Mouse (Mus musculus) G1E (cell line): ENCODE measurements around the gene Sdsl. TPM values are rescaled to one million over a fixed set of nuclear protein-coding genes. Genes with fewer than 3 reads are reported as not detected.
A peak's percentile ranks its signal among the peaks of the same experiment; 100 is the strongest.

Source experiments
- ATAC-seq: 2 replicates; pipeline ENCODE4 v1.8.0; 2016; ENCODE audit warnings: mild to moderate bottlenecking; ENCODE audit not compliant: insufficient number of reproducible peaks, poor library complexity, low FRiP score, severe bottlenecking; ENCODE audit errors: extremely low read depth
- DNase-seq: peaks from one replicate; pipeline ENCODE4 v3.0.0; 2012; ENCODE audit warnings: low spot score
- H3K27me3 ChIP-seq: 2 replicates; pipeline ENCODE4 v1.6.1; 2012; ENCODE audit warnings: mild to moderate bottlenecking, low read length, inconsistent platforms; ENCODE audit not compliant: insufficient read depth
- H3K36me3 ChIP-seq: replicated peaks from 2 replicates; pipeline ENCODE3; 2012; ENCODE audit warnings: mild to moderate bottlenecking, inconsistent platforms
- H3K4me1 ChIP-seq: 2 replicates; pipeline ENCODE4 v1.6.1; 2012; ENCODE audit warnings: low read depth, low read length, inconsistent platforms, mixed read lengths; ENCODE audit not compliant: insufficient read depth
- H3K4me3 ChIP-seq: 2 replicates; pipeline ENCODE4 v1.5.1; 2012; ENCODE audit warnings: low read depth, mild to moderate bottlenecking, inconsistent platforms, low read length, moderate library complexity, mixed read lengths
- H3K9me3 ChIP-seq: replicated peaks from 2 replicates; pipeline ENCODE4 v1.6.1; 2012; ENCODE audit warnings: inconsistent platforms
- CTCF ChIP-seq: IDR thresholded peaks from 2 replicates; pipeline ENCODE4 v1.5.1; 2012; ENCODE audit warnings: low read depth, low read length, inconsistent platforms, mixed read lengths
- GATA1 ChIP-seq: IDR thresholded peaks from 2 replicates; pipeline ENCODE4 v1.6.1; 2012; ENCODE audit warnings: borderline replicate concordance, low read length, inconsistent platforms, mixed read lengths
- GATA2 ChIP-seq: IDR thresholded peaks from 2 replicates; pipeline ENCODE4 v1.6.1; 2012; ENCODE audit warnings: low read depth, low read length, inconsistent platforms, borderline replicate concordance
- POLR2AphosphoS5 ChIP-seq: IDR thresholded peaks from 2 replicates; pipeline ENCODE4 v1.6.1; 2012; ENCODE audit warnings: low read depth, low read length, inconsistent platforms; ENCODE audit not compliant: insufficient replicate concordance
- TAL1 ChIP-seq: conservative IDR thresholded peaks from 2 replicates; pipeline ENCODE4 v1.6.1; 2012; ENCODE audit warnings: low read depth, low read length, inconsistent platforms, mixed read lengths
- polyA plus RNA-seq: library from polyadenylated mRNA; stranded (reverse); fragments of >175 nt; gene quantifications from 2 replicates; pipeline ENCODE4 v1.2.3, GENCODE M21; 2012
- total RNA-seq, 2 experiments: library from RNA; stranded (forward) in 1 of 2; stranded (reverse) in 1 of 2; fragments of 200-1000 nt in 1 of 2; fragments of >200 nt in 1 of 2; fragmentation: Nextera tagmentation in 1 of 2; gene quantifications; 2 replicates each; pipeline ENCODE4 v1.2.3; 2014 to 2017

The Sdsl gene
- total and polyA plus RNA-seq, 3 experiments, result 0.98 to 1.6 TPM; not detected in 1

DNA sequence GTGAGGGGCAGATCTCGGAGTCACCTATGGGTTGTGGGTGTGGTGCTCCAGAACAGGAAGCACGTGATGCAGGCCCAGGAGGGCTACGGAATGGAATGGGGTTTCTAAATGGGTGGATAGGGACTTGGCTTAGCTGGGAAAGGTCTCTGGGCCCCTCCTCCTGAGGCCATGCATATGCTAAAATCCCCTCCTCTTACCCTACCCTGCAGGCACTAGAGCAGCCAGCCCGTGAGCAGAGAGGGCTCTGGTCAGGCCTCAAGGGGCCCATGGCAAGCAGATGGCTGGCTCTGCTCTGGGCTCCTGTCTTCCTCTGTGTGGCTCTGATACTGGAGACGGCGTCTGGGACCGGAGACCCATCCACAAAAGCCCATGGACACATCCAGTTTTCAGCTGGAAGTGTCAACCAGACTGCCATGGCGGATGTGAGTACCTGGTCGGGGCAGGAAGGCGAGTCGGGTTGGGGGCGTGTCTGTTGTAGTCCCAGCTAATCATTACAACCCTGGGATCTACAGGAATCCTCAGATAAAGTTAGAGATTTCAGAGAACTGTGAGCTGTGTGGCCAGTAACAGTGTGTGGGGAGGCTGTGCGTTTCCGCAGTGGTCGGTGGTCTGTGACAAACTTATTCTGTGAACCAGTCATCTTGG lies 40.4 kb upstream of the Sdsl start:
- TF ChIP-seq TAL1 (no peak), POLR2AphosphoS5 (no peak), GATA2 (no peak), CTCF (no peak), GATA1 (no peak)
- H3K9me3 ChIP-seq, result peaks cover 3% of the 10 kb centered on the region
- peaks cover 10% of the 10 kb centered on the region for H3K27me3 ChIP-seq
- peaks cover 67% of the 10 kb centered on the region for H3K4me1 ChIP-seq
- H3K36me3 ChIP-seq, result peaks cover 23% of the 10 kb centered on the region
- DNase-seq, result no peak
- H3K4me3 ChIP-seq, result no peak overlapping the region
- ATAC-seq, result no peak

DNA sequence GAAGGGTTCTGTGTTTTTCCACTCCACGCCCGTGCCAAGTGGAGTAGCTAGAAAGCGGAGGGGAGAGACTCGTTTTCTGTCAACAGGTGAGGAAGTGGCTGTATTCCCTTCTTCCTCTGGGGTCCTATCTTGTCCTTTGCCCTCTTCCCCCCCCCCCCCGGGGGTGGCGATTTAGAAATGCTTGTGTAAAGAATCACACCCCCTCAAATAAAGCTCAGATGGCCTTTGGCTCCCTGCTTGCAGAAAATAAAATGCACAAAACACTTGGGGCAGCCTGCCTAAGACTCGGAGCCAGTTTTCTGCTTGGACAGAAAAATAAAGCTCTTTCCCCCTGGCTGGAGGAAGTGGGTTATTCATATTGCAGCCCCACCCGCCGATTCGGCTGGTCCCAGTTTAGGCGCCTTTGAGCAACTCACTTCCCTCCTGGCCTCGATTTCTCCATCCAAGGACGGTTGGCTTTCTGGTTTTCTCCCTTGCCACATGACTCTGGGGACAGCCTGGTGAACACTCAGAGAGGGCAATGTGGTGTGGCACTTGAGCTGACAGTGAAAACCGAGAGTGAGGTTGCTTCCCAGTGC lies 39.1 kb upstream of the Sdsl start:
- Histone ChIP-seq H3K4me3 (peak overlapping the region; percentile 74), H3K4me1 (peaks cover 54% of the 10 kb centered on the region)
- no peak for ATAC-seq

DNA sequence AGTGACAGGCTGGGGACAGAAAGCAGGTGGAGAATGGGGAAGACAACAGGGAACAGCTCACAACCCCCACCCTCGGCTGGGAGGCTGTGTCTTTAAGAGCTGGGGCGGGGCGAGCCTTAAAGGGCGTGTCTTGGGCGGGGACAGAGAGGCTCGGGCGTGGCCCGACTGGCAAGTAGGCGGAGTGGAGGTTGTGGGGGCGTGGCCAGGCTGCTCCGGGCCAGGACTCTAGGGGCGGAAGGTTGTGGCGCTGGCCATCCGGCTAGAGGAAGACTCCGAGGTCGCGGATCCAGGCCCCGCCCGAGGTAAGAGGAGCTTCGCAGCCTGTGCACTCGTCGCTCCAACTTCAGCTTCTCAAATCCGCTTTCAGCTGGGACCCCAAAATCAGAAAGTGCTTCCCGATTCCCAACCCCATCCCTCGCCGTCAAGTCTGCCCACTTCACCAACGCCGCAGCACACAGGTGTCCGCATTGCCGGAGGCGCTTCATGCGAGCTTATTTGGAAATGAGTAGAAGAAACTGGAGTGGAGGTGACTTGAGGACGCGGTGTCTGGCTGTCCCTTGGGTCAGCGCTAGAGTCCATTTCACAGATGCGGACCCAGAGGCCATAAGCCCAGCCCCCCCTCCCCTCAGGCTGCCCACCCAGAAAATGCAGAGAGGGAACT lies 38.5 kb upstream of the Sdsl start, which contains the start of gene Slc8b1:
Slc8b1 (plus strand) TSS at position 187 of the 661 bp plus-strand sequence.
- H3K27me3 ChIP-seq, result peaks cover 19% of the 10 kb centered on the region
- DNase-seq (peak; percentile 79), ATAC-seq (peak; percentile 97)
- H3K4me3 ChIP-seq, result peak within 1 kb of the TSS; percentile 74
- peaks cover 3% of the 10 kb centered on the region for H3K9me3 ChIP-seq
- H3K4me1 ChIP-seq, result peaks cover 48% of the 10 kb centered on the region
- TF ChIP-seq CTCF, result no peak
- no peak for TF ChIP-seq POLR2AphosphoS5
- no peak for TF ChIP-seq GATA1
- no peak for TF ChIP-seq GATA2
- TF ChIP-seq TAL1, result no peak
- peaks cover 15% of the 10 kb centered on the region for H3K36me3 ChIP-seq

More for the DNA sequence above, 39.1 kb upstream of the Sdsl start:
- no peak for DNase-seq
- H3K9me3 ChIP-seq, result peaks cover 3% of the 10 kb centered on the region
- H3K36me3 ChIP-seq, result peaks cover 21% of the 10 kb centered on the region
- TF ChIP-seq CTCF (no peak), GATA1 (no peak), POLR2AphosphoS5 (no peak), GATA2 (no peak), TAL1 (no peak)
- H3K27me3 ChIP-seq, result peaks cover 15% of the 10 kb centered on the region

DNA sequence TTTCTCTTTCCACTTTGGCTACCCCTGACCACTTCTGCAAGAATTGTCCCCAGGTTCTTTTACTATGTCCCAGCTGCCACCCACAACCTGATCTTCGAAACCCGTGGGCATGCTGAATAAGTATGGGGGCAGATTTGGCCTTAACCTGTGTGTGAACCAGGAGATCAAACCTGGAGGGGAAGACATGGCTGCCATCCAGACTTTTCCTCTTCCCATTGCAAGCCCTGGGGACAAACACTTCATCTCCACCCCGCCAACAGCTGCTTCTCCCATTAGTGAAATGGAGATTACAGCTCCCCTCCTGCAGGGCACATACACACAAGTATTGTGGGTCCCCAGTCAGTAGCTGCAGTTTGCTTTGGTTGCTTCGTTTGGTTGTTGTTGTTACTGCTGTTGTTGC lies 34.7 kb upstream of the Sdsl start:
- no peaks in the 10 kb centered on the region for H3K36me3 ChIP-seq
- H3K9me3 ChIP-seq, result peaks cover 3% of the 10 kb centered on the region
- TF ChIP-seq POLR2AphosphoS5, result no peak
- TF ChIP-seq CTCF, result no peak
- no peak for TF ChIP-seq GATA2
- no peak for TF ChIP-seq TAL1
- TF ChIP-seq GATA1, result no peak
- no peak for DNase-seq
- H3K4me1 ChIP-seq, result peaks cover 31% of the 10 kb centered on the region
- H3K4me3 ChIP-seq, result no peak overlapping the region
- ATAC-seq, result no peak
- peaks cover 19% of the 10 kb centered on the region for H3K27me3 ChIP-seq

DNA sequence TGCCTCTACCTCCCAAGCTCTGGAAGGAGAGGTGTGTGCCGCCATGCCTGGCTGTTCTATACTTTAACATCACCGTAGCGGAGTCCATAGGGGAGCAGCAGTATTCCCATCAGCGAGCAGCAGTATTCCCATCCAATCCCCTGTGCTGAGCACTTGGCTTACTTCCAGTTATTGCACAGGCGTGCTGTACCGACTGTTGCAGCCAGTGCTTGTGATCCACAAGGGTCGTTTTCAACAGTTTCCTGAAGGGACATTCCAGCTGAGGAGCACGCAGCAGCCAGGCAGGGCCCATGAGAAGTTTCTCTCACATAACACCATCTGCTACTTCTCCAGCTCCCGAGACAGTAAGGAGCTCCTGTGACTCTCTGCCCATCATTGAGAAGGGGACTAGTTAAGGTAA lies 33.9 kb upstream of the Sdsl start:
- TF ChIP-seq GATA2 (no peak), POLR2AphosphoS5 (no peak), TAL1 (no peak), CTCF (no peak), GATA1 (no peak)
- peaks cover 6% of the 10 kb centered on the region for H3K36me3 ChIP-seq
- H3K27me3 ChIP-seq, result peaks cover 19% of the 10 kb centered on the region
- H3K9me3 ChIP-seq, result peaks cover 3% of the 10 kb centered on the region
- no peak overlapping the region for H3K4me3 ChIP-seq
- DNase-seq (no peak), ATAC-seq (no peak)
- H3K4me1 ChIP-seq, result peaks cover 31% of the 10 kb centered on the region

DNA sequence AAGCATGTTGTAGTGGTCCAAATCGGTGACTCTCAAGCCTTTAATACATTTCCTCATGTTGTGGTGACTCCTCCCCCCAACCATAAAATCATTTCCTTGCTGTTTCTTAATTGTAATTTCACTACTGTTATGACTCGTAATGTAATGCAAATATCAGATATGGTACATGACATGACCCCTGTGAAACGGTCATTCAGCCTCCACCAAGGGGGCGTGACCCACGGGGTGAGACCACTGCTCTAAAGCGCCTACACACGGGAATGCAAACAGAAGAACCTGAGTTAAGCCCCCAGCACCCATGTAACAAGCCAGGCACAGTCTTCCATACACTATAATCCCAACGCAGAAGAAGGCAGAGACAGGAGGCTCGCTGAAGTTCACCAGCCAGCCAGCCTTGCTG lies 33.2 kb upstream of the Sdsl start:
- Histone ChIP-seq H3K4me3 (no peak overlapping the region), H3K27me3 (peaks cover 19% of the 10 kb centered on the region), H3K9me3 (peaks cover 3% of the 10 kb centered on the region), H3K4me1 (peaks cover 29% of the 10 kb centered on the region), H3K36me3 (peaks cover 12% of the 10 kb centered on the region)
- ATAC-seq (no peak), DNase-seq (no peak)
- TF ChIP-seq TAL1 (no peak), POLR2AphosphoS5 (no peak), GATA1 (no peak), CTCF (no peak), GATA2 (no peak)
